Mouse (Mus musculus) MEL (cell line): Measurements from ENCODE around the gene Syt17. TPM values are rescaled to one million over a fixed set of nuclear protein-coding genes. Genes with fewer than 3 reads are reported as not detected.

Experiments
- DNase-seq: peaks from one replicate; pipeline ENCODE4 v3.0.0; 2011; ENCODE audit warnings: low read depth, low spot score
- H3K27ac ChIP-seq: 2 replicates; pipeline ENCODE4 v1.5.1; 2012; ENCODE audit warnings: low read depth, mild to moderate bottlenecking, control low read depth, low read length, moderate library complexity; ENCODE audit not compliant: control insufficient read depth
- H3K27me3 ChIP-seq, 2 experiments: fragments of 150-350 bp in 1 of 2; sonication (generic) in 1 of 2; 2 replicates each; pipeline ENCODE4 v1.6.1; 2012; ENCODE audit warnings: low read length in 2 of 2, mild to moderate bottlenecking in 2 of 2, improper control_type of control experiment in 1 of 2, moderate library complexity in 1 of 2; ENCODE audit not compliant: insufficient read depth in 2 of 2, control insufficient read depth in 1 of 2
- H3K36me3 ChIP-seq, 2 experiments: 2 replicates each; pipeline ENCODE4 v1.6.1; 2012 to 2014; ENCODE audit warnings: low read length in 2 of 2, improper control_type of control experiment in 1 of 2, inconsistent platforms in 1 of 2, mild to moderate bottlenecking in 1 of 2; ENCODE audit not compliant: insufficient read depth in 2 of 2, control insufficient read depth in 1 of 2
- H3K4me1 ChIP-seq, 2 experiments: fragments of 150-350 bp in 1 of 2; sonication (generic) in 1 of 2; 2 replicates each; pipeline ENCODE4 v1.6.1; 2012; ENCODE audit warnings: low read length in 2 of 2, improper control_type of control experiment in 1 of 2, mild to moderate bottlenecking in 1 of 2; ENCODE audit not compliant: insufficient read depth in 2 of 2, control insufficient read depth in 1 of 2
- H3K4me3 ChIP-seq, 2 experiments: fragments of 150-350 bp in 1 of 2; sonication (generic) in 1 of 2; 2 replicates each; pipeline ENCODE4 v1.5.1; 2012; ENCODE audit warnings: low read depth in 2 of 2, low read length in 2 of 2, mild to moderate bottlenecking in 2 of 2, moderate library complexity in 2 of 2, control low read depth in 1 of 2, improper control_type of control experiment in 1 of 2; ENCODE audit not compliant: control insufficient read depth in 1 of 2, insufficient read depth in 1 of 2
- H3K79me2 ChIP-seq: 2 replicates; pipeline ENCODE4 v1.6.1; 2012; ENCODE audit warnings: mild to moderate bottlenecking, low read length, moderate library complexity; ENCODE audit not compliant: control insufficient read depth, poor library complexity, insufficient read depth
- H3K9ac ChIP-seq: 2 replicates; pipeline ENCODE4 v1.6.1; 2012; ENCODE audit warnings: low read depth, mild to moderate bottlenecking, control low read depth, low read length, moderate library complexity; ENCODE audit not compliant: control insufficient read depth, poor library complexity, severe bottlenecking
- H3K9me3 ChIP-seq: fragments of 150-350 bp; sonication (generic); replicated peaks from 2 replicates; pipeline ENCODE4 v1.6.1; 2012; ENCODE audit warnings: mild to moderate bottlenecking, low read length, improper control_type of control experiment, moderate library complexity; ENCODE audit not compliant: insufficient read depth
- BHLHE40 ChIP-seq: IDR thresholded peaks from 2 replicates; pipeline ENCODE4 v1.6.1; 2012; ENCODE audit warnings: low read depth, mild to moderate bottlenecking, inconsistent platforms, low read length, improper control_type of control experiment, borderline replicate concordance
- CHD1 ChIP-seq: IDR thresholded peaks from 2 replicates; pipeline ENCODE4 v1.6.1; 2012; ENCODE audit warnings: low read depth, mild to moderate bottlenecking, inconsistent platforms, low read length, improper control_type of control experiment
- CHD2 ChIP-seq: IDR thresholded peaks from 2 replicates; pipeline ENCODE4 v1.6.1; 2011; ENCODE audit warnings: low read length, improper control_type of control experiment
- ELF1 ChIP-seq: IDR thresholded peaks from 2 replicates; pipeline ENCODE4 v1.6.1; 2014; ENCODE audit warnings: low read depth, mild to moderate bottlenecking, inconsistent platforms, low read length, improper control_type of control experiment, moderate library complexity
- EP300 ChIP-seq, 2 experiments: IDR thresholded peaks; 2 replicates each; pipeline ENCODE4 v1.6.1; 2011; ENCODE audit warnings: improper control_type of control experiment in 2 of 2, low read length in 2 of 2, low read depth in 1 of 2, mild to moderate bottlenecking in 1 of 2
- ETS1 ChIP-seq: IDR thresholded peaks from 2 replicates; pipeline ENCODE4 v1.6.1; 2012; ENCODE audit warnings: low read depth, mild to moderate bottlenecking, inconsistent platforms, low read length, improper control_type of control experiment, moderate library complexity
- GABPA ChIP-seq: IDR thresholded peaks from 2 replicates; pipeline ENCODE4 v1.6.1; 2012; ENCODE audit warnings: low read depth, mild to moderate bottlenecking, inconsistent platforms, low read length, improper control_type of control experiment, moderate library complexity
- JUND ChIP-seq: IDR thresholded peaks from 2 replicates; pipeline ENCODE4 v1.6.1; 2011; ENCODE audit warnings: low read depth, mild to moderate bottlenecking, improper control_type of control experiment, low read length
- KAT2A ChIP-seq: conservative IDR thresholded peaks from 2 replicates; pipeline ENCODE4 v1.6.1; 2012; ENCODE audit warnings: low read depth, low read length, improper control_type of control experiment, inconsistent platforms
- MEF2A ChIP-seq: IDR thresholded peaks from 2 replicates; pipeline ENCODE4 v1.6.1; 2014; ENCODE audit warnings: low read depth, mild to moderate bottlenecking, inconsistent platforms, low read length, improper control_type of control experiment; ENCODE audit not compliant: poor library complexity, insufficient replicate concordance, severe bottlenecking; ENCODE audit errors: extremely low read depth
- MXI1 ChIP-seq: IDR thresholded peaks from 2 replicates; pipeline ENCODE4 v1.6.1; 2011; ENCODE audit warnings: mild to moderate bottlenecking, low read depth, low read length, improper control_type of control experiment
- MYB ChIP-seq: IDR thresholded peaks from 2 replicates; pipeline ENCODE4 v1.6.1; 2011; ENCODE audit warnings: mild to moderate bottlenecking, low read depth, low read length, improper control_type of control experiment
- MYC ChIP-seq: IDR thresholded peaks from 2 replicates; pipeline ENCODE4 v1.6.1; 2011; ENCODE audit warnings: low read depth, mild to moderate bottlenecking, low read length, improper control_type of control experiment, moderate library complexity
- NELFE ChIP-seq: IDR thresholded peaks from 2 replicates; pipeline ENCODE4 v1.6.1; 2011; ENCODE audit warnings: low read depth, low read length, improper control_type of control experiment
- POLR2A ChIP-seq, 2 experiments: IDR thresholded peaks; 2 replicates each; pipeline ENCODE4 v1.6.1; 2011 to 2012; ENCODE audit warnings: low read length in 2 of 2, mild to moderate bottlenecking in 2 of 2, control low read depth in 1 of 2, improper control_type of control experiment in 1 of 2, low read depth in 1 of 2, moderate library complexity in 1 of 2; ENCODE audit not compliant: control insufficient read depth in 1 of 2, insufficient read depth in 1 of 2, poor library complexity in 1 of 2
- POLR2AphosphoS5 ChIP-seq: IDR thresholded peaks from 2 replicates; pipeline ENCODE4 v1.6.1; 2012; ENCODE audit warnings: low read depth, borderline replicate concordance, mild to moderate bottlenecking, inconsistent platforms, low read length, moderate library complexity, mixed read lengths
- SIN3A ChIP-seq: IDR thresholded peaks from 2 replicates; pipeline ENCODE4 v1.6.1; 2012; ENCODE audit warnings: low read length, improper control_type of control experiment, inconsistent platforms
- TBP ChIP-seq: IDR thresholded peaks from 2 replicates; pipeline ENCODE4 v1.8.0; 2011; ENCODE audit warnings: low read depth, low read length, improper control_type of control experiment
- TCF12 ChIP-seq: IDR thresholded peaks from 2 replicates; pipeline ENCODE4 v1.6.1; 2014; ENCODE audit warnings: low read depth, mild to moderate bottlenecking, inconsistent platforms, low read length, improper control_type of control experiment, moderate library complexity
- UBTF ChIP-seq: IDR thresholded peaks from 2 replicates; pipeline ENCODE4 v1.6.1; 2012; ENCODE audit warnings: low read depth, mild to moderate bottlenecking, inconsistent platforms, low read length, improper control_type of control experiment, moderate library complexity, borderline replicate concordance; ENCODE audit not compliant: insufficient read depth
- USF2 ChIP-seq, 2 experiments: IDR thresholded peaks; 2 replicates each; pipeline ENCODE4 v1.6.1; 2011 to 2012; ENCODE audit warnings: improper control_type of control experiment in 2 of 2, low read length in 2 of 2, borderline replicate concordance in 1 of 2, inconsistent platforms in 1 of 2, low read depth in 1 of 2, mild to moderate bottlenecking in 1 of 2; ENCODE audit not compliant: insufficient read depth in 1 of 2
- ZC3H11A ChIP-seq: IDR thresholded peaks from 2 replicates; pipeline ENCODE4 v1.6.1; 2012; ENCODE audit warnings: low read depth, mild to moderate bottlenecking, inconsistent platforms, low read length, improper control_type of control experiment
- polyA plus RNA-seq, 2 experiments: library from polyadenylated mRNA; stranded (reverse) in 1 of 2; unstranded in 1 of 2; fragments of >175 nt in 1 of 2; fragments of >200 nt in 1 of 2; gene quantifications; 2 replicates each; pipeline versions ENCODE4 v1.2.1 to v1.2.4; 2012; ENCODE audit warnings: low replicate concordance in 2 of 2, low read depth in 1 of 2; ENCODE audit not compliant: insufficient read length in 2 of 2, insufficient read depth in 1 of 2, missing spikeins in 1 of 2
- total RNA-seq: library from RNA; depleted of rRNA; stranded (reverse); fragments of 300-350 nt; gene quantifications from 2 replicates; pipeline ENCODE4 v1.2.3, GENCODE M21; 2012

Syt17 gene
- total and polyA plus RNA-seq, 3 experiments = not detected

GRCm38 (mm10) chr7:118428937-118429336, 19.1 kb downstream of the Syt17 start:
- TF ChIP-seq EP300 (IDR thresholded peaks at IDR 0.05; ENCODE audit: low read depth in 1 of 2, low read length in 2 of 2) = no peak
- TF ChIP-seq KAT2A = no peak
- H3K9me3 ChIP-seq = no peaks in the 10 kb centered on the region
- H3K27me3 ChIP-seq = no peaks in the 10 kb centered on the region; a peak in 1 of 4 replicates
- no peak for DNase-seq
- no peaks in the 10 kb centered on the region for H3K36me3 ChIP-seq
- no peak overlapping the region for H3K27ac ChIP-seq
- H3K4me1 ChIP-seq = no peaks in the 10 kb centered on the region
- H3K79me2 ChIP-seq = no peaks in the 10 kb centered on the region
- H3K4me3 ChIP-seq = no peak overlapping the region
- no peak overlapping the region for H3K9ac ChIP-seq

- DNase-seq = no peak
- Histone ChIP-seq H3K36me3 (no peaks in the 10 kb centered on the region), H3K4me3 (no peak overlapping the region), H3K27ac (no peak overlapping the region), H3K4me1 (no peaks in the 10 kb centered on the region), H3K9me3 (no peaks in the 10 kb centered on the region), H3K27me3 (no peaks in the 10 kb centered on the region; a peak in 1 of 4 replicates), H3K9ac (no peak overlapping the region), H3K79me2 (no peaks in the 10 kb centered on the region)
- TF ChIP-seq BHLHE40 = no peak
- no peak for TF ChIP-seq USF2 (IDR thresholded peaks at IDR 0.05; ENCODE audit: borderline replicate concordance in 1 of 2, insufficient read depth in 1 of 2, low read depth in 1 of 2, low read length in 2 of 2)
- no peak for TF ChIP-seq CHD2
- TF ChIP-seq ELF1 = no peak
- TF ChIP-seq TBP = no peak
- no peak for TF ChIP-seq POLR2A (IDR thresholded peaks at IDR 0.05; ENCODE audit: control insufficient read depth in 1 of 2, insufficient read depth in 1 of 2, low read depth in 1 of 2, low read length in 2 of 2, poor library complexity in 1 of 2)
- no peak for TF ChIP-seq CHD1
- no peak for TF ChIP-seq SIN3A
- TF ChIP-seq MXI1 = no peak
- no peak for TF ChIP-seq MEF2A
- TF ChIP-seq ZC3H11A = no peak
- no peak for TF ChIP-seq JUND
Observed at GRCm38 (mm10) chr7:118419491-118420180, 28.4 kb downstream of the Syt17 start.

GRCm38 (mm10) chr7:118414183-118414582, 33.8 kb downstream of the Syt17 start:
- TF ChIP-seq TCF12 (no peak), ETS1 (no peak), UBTF (no peak), MYB (no peak), NELFE (no peak), POLR2AphosphoS5 (no peak), GABPA (no peak), MYC (no peak)
- H3K27ac ChIP-seq = no peak overlapping the region
- peaks cover 0 to 3% of the 10 kb centered on the region in 2 experiments; a peak in 1 of 4 replicates for H3K27me3 ChIP-seq
- H3K4me3 ChIP-seq = no peak overlapping the region
- H3K4me1 ChIP-seq = no peaks in the 10 kb centered on the region
- no peaks in the 10 kb centered on the region for H3K36me3 ChIP-seq
- DNase-seq = no peak
- no peaks in the 10 kb centered on the region for H3K79me2 ChIP-seq
- no peaks in the 10 kb centered on the region for H3K9me3 ChIP-seq
- H3K9ac ChIP-seq = no peak overlapping the region
